Mouse (Mus musculus): ENCODE measurements around the gene Pld4. TPM values are rescaled to one million over a fixed set of nuclear protein-coding genes. Genes with fewer than 3 reads are reported as not detected.
A peak's percentile ranks its signal among the peaks of the same experiment; 100 is the strongest.

Gene Pld4
- total and polyA plus RNA-seq, 2 experiments from 2014 or later = 6.2 to 8.0 TPM

DNA sequence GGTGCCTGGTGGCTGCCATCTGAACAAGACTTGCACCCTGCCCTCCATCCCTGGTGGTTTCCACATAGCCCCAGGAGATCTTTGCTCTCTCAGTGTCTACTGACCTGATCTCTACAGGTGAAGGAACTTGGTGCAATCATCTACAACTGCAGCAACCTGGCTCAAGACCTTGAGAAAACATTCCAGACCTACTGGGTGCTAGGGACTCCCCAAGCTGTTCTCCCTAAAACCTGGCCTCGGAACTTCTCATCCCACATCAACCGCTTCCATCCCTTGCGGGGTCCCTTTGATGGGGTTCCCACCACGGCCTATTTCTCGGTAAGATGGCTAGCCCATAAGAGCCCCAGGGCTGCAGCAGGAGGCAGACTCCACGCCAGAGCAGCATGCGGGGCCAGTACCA, 6.1 kb downstream of the Pld4 start:
- no peak overlapping the region for H3K4me3 ChIP-seq (ENCODE audit: low read depth, low read length)
- no peaks in the 10 kb centered on the region for H3K4me1 ChIP-seq (ENCODE audit: insufficient read depth)
- no peak overlapping the region for H3K4me2 ChIP-seq (ENCODE audit: low read depth)
- DNase-seq (no peak), ATAC-seq (no peak)
- H3K27me3 ChIP-seq (ENCODE audit: insufficient read depth, low read length) = no peaks in the 10 kb centered on the region
- TF ChIP-seq CTCF (IDR thresholded peaks at IDR 0.05; ENCODE audit: low read depth) = no peak
- H3K9ac ChIP-seq = no peak overlapping the region
- H3K27ac ChIP-seq (ENCODE audit: low read depth, low read length) = no peak overlapping the region
- WGBS = 90% methylated on average over 7 of the region's 7 CpGs
- H3K9me3 ChIP-seq (ENCODE audit: low read length) = no peaks in the 10 kb centered on the region
- no peaks in the 10 kb centered on the region for H3K36me3 ChIP-seq (ENCODE audit: insufficient read depth)

DNA sequence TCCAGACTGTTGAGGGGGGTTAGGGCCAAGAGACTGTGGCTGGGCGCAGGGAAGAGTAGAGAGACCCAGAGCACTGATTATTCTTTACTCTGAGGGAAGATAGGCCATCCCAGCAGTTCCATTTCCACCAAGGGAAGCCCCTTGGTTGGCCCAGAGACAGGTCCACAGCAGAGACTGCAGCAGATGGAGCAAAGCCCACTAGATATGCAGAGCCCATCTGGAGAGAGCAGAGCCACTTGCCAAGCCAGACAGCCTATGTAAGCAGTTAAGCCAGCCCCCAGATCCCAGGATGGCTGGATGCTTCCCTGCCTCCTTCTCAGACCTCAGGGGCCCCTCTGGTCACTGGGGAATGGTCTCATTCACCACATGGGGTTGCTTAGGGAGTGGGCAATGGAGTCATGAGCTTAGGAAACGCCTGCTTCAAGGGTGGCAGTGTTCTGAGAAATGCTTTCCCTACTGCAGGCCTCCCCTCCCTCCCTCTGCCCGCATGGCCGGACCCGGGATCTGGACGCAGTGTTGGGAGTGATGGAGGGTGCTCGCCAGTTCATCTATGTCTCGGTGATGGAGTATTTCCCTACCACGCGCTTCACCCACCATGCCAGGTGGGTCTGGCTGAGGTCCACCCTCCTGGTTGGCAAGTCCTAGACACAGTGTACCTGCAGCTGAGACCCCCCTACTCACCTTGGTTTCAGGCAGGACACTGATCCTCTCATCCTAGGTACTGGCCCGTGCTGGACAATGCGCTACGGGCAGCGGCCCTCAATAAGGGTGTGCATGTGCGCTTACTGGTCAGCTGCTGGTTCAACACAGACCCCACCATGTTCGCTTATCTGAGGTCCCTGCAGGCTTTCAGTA, 6.8 kb downstream of the Pld4 start:
- H3K36me3 ChIP-seq (ENCODE audit: insufficient read depth) = no peaks in the 10 kb centered on the region
- DNase-seq = no peak
- no peak overlapping the region for H3K9ac ChIP-seq
- no peak for ATAC-seq
- no peak overlapping the region for H3K4me2 ChIP-seq (ENCODE audit: low read depth)
- WGBS = 92% methylated on average over 16 of the region's 16 CpGs
- H3K9me3 ChIP-seq (ENCODE audit: low read length) = no peaks in the 10 kb centered on the region
- H3K4me1 ChIP-seq (ENCODE audit: insufficient read depth) = no peaks in the 10 kb centered on the region
- H3K27me3 ChIP-seq (ENCODE audit: insufficient read depth, low read length) = no peaks in the 10 kb centered on the region
- H3K27ac ChIP-seq (ENCODE audit: low read depth, low read length) = no peak overlapping the region
- no peak overlapping the region for H3K4me3 ChIP-seq (ENCODE audit: low read depth, low read length)
- TF ChIP-seq CTCF (IDR thresholded peaks at IDR 0.05; ENCODE audit: low read depth) = no peak

DNA sequence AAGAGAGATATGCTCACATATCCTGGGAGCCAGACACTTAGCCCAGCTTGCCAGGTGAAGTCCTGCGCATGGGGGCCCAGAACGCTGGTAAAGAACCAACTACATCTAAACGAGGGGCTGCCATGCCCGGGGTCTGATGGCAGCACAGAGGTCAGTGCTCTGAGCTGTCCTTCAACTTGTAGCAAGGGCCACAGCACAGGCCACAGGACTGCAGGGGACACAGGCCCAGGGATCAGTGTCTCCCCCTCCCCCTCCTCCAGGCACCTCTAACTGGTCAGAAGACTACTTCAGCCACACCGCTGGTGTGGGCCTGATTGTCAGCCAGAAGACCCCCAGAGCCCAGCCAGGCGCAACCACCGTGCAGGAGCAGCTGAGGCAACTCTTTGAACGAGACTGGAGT, 7.7 kb downstream of the Pld4 start:
- 92% methylated on average over 8 of the region's 8 CpGs for WGBS
- no peaks in the 10 kb centered on the region for H3K27me3 ChIP-seq (ENCODE audit: insufficient read depth, low read length)
- no peak for DNase-seq
- ATAC-seq = no peak
- no peaks in the 10 kb centered on the region for H3K36me3 ChIP-seq (ENCODE audit: insufficient read depth)
- H3K4me3 ChIP-seq (ENCODE audit: low read depth, low read length) = no peak overlapping the region
- no peak overlapping the region for H3K27ac ChIP-seq (ENCODE audit: low read depth, low read length)
- no peaks in the 10 kb centered on the region for H3K9me3 ChIP-seq (ENCODE audit: low read length)
- no peak for TF ChIP-seq CTCF (IDR thresholded peaks at IDR 0.05; ENCODE audit: low read depth)
- no peak overlapping the region for H3K4me2 ChIP-seq (ENCODE audit: low read depth)
- H3K4me1 ChIP-seq (ENCODE audit: insufficient read depth) = no peaks in the 10 kb centered on the region
- H3K9ac ChIP-seq = no peak overlapping the region

DNA sequence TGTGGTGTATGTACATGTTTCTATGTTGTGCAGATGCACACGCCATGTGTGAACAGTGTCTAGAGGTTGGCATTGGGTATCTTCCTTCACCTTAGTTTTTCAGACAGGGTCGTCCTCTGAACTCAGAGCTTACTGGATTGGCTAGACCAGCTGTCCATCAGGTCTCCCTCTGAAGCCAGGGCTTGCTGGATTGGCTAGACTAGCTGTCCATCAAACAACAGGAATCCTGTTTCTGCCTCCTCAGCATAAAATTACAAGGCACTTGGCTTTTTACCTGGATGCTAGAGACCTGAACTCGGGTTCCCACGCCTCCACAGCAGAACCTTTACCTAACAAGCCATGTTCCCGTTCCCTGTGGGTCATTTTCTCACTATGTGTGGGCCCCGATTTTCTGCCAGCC, 8.6 kb downstream of the Pld4 start:
- no peaks in the 10 kb centered on the region for H3K27me3 ChIP-seq (ENCODE audit: insufficient read depth, low read length)
- ATAC-seq (no peak), DNase-seq (peak; percentile 15)
- H3K4me1 ChIP-seq (ENCODE audit: insufficient read depth) = no peaks in the 10 kb centered on the region
- no peaks in the 10 kb centered on the region for H3K36me3 ChIP-seq (ENCODE audit: insufficient read depth)
- no peak overlapping the region for H3K9ac ChIP-seq
- WGBS = 85% methylated on average over 6 of the region's 6 CpGs
- no peak for TF ChIP-seq CTCF (IDR thresholded peaks at IDR 0.05; ENCODE audit: low read depth)
- no peak overlapping the region for H3K27ac ChIP-seq (ENCODE audit: low read depth, low read length)
- no peak overlapping the region for H3K4me3 ChIP-seq (ENCODE audit: low read depth, low read length)
- no peak overlapping the region for H3K4me2 ChIP-seq (ENCODE audit: low read depth)
- H3K9me3 ChIP-seq (ENCODE audit: low read length) = no peaks in the 10 kb centered on the region

DNA sequence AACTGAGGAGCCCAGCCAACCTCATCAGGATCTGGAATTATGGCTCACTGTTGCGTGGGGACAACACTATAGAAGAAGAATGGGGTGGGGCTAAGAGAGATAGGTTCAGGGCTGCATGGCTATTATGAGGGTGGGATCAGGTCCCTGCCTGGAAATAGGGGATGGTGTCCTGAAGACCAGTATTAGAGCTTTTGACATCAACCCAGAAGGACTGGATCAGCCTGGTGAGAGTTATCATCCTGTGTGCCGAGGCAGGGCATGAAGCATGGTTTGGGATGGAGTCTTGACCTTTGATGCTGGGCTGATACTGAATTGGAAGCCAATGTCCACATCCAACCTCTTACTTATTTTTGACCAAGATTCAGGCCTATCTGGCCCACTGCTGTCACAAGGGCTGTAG, 9.3 kb downstream of the Pld4 start:
- Histone ChIP-seq H3K27me3 (ENCODE audit: insufficient read depth, low read length) (no peaks in the 10 kb centered on the region), H3K4me3 (ENCODE audit: low read depth, low read length) (no peak overlapping the region), H3K4me2 (ENCODE audit: low read depth) (no peak overlapping the region), H3K36me3 (ENCODE audit: insufficient read depth) (no peaks in the 10 kb centered on the region), H3K4me1 (ENCODE audit: insufficient read depth) (no peaks in the 10 kb centered on the region), H3K27ac (ENCODE audit: low read depth, low read length) (no peak overlapping the region), H3K9ac (no peak overlapping the region), H3K9me3 (ENCODE audit: low read length) (no peaks in the 10 kb centered on the region)
- 71% methylated on average over 2 of the region's 2 CpGs for WGBS
- TF ChIP-seq CTCF (IDR thresholded peaks at IDR 0.05; ENCODE audit: low read depth) = no peak
- DNase-seq (no peak), ATAC-seq (no peak)

DNA sequence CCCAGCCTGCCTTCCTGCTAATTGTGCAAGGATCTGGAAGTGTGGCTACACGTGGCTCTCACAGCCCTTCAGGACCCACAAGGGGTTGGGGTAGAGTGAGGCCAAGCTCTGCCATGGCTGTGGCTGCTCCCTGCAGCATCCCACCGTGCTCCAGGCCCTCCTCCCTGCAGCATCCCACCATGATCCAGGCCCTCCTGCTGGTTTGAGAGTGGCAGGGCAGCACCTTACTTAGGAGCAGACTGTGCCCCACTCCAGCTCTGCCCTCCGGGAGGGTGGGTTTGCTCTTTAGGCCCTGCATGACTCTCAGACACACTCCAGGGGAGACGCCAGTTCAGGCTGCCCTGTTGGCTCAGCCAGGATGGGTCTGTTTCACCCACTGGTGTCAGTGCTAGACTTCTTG, 9.9 kb downstream of the Pld4 start:
- Histone ChIP-seq H3K27me3 (ENCODE audit: insufficient read depth, low read length) (no peaks in the 10 kb centered on the region), H3K4me1 (ENCODE audit: insufficient read depth) (no peaks in the 10 kb centered on the region), H3K9ac (no peak overlapping the region), H3K4me3 (ENCODE audit: low read depth, low read length) (no peak overlapping the region), H3K4me2 (ENCODE audit: low read depth) (no peak overlapping the region), H3K27ac (ENCODE audit: low read depth, low read length) (no peak overlapping the region), H3K36me3 (ENCODE audit: insufficient read depth) (no peaks in the 10 kb centered on the region), H3K9me3 (ENCODE audit: low read length) (no peaks in the 10 kb centered on the region)
- 74% methylated on average over 4 of the region's 4 CpGs for WGBS
- DNase-seq = no peak
- ATAC-seq = no peak
- no peak for TF ChIP-seq CTCF (IDR thresholded peaks at IDR 0.05; ENCODE audit: low read depth)

DNA sequence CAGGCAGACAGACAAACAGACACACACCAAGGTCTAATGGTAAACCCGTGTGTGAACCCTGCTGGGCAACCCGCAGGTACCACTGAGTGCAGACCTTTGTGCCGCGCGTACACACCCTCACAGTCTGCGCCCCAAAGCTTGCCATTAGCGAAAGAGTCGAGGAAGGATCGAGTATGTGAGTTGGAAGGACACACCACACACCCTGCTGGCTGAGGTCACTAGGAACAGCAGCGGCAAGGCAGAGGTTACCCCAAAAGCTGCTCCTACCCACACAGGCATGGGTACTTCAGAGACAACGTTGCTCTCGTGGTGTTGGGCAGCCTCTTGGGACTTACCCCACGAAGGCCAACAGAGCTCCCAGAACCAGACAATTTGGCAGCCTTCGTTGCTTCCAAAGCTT, 11.9 kb downstream of the Pld4 start:
- no peak for TF ChIP-seq CTCF (IDR thresholded peaks at IDR 0.05; ENCODE audit: low read depth)
- WGBS = 92% methylated on average over 14 of the region's 14 CpGs
- Histone ChIP-seq H3K4me2 (ENCODE audit: low read depth) (no peak overlapping the region), H3K9me3 (ENCODE audit: low read length) (no peaks in the 10 kb centered on the region), H3K27me3 (ENCODE audit: insufficient read depth, low read length) (no peaks in the 10 kb centered on the region), H3K36me3 (ENCODE audit: insufficient read depth) (no peaks in the 10 kb centered on the region), H3K4me3 (ENCODE audit: low read depth, low read length) (no peak overlapping the region), H3K9ac (no peak overlapping the region), H3K27ac (ENCODE audit: low read depth, low read length) (no peak overlapping the region), H3K4me1 (ENCODE audit: insufficient read depth) (no peaks in the 10 kb centered on the region)
- no peak for ATAC-seq
- no peak for DNase-seq

Data from forebrain, postnatal 0 days (tissue).